Mouse (Mus musculus) cerebellum, adult 2 months (tissue): ENCODE data around the gene Olfr509.

Experiments used
- CTCF ChIP-seq: fragments of 200-500 bp; IDR thresholded peaks from 2 replicates; pipeline ENCODE4 v1.5.1; 2011; ENCODE audit warnings: low read depth, mild to moderate bottlenecking, control low read depth, low read length, moderate library complexity, borderline replicate concordance; ENCODE audit not compliant: insufficient read depth
- POLR2A ChIP-seq: fragments of 200-500 bp; IDR thresholded peaks from 2 replicates; pipeline ENCODE4 v1.6.1; 2011; ENCODE audit warnings: low read length, control low read depth, borderline replicate concordance; ENCODE audit not compliant: insufficient read depth

DNA sequence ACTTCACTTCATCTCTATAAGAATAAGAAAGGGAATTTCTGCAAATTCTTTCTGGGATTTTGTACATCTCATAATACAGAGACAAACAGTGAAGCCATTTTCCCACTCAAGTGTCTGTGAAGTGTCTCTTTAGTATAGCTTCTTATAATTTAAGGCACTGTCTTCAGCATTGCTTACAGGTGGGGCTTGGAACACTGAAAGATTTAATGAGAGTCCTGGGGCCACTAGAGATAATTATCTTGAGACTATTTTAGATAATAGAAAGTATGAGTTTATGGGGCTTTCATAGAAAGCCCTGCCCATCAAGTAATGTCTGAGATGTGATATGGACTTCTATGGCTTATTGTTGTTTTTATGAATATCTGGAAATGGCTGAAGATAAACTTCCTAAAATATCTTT is at the start of gene Olfr509:
- TF ChIP-seq POLR2A, result no peak
- TF ChIP-seq CTCF, result no peak
